Mouse (Mus musculus) C2C12 (cell line): Measurements from ENCODE around the gene Mdp1. TPM values are rescaled to one million over a fixed set of nuclear protein-coding genes. Genes with fewer than 3 reads are reported as not detected.

Experiments used
- H3K27me3 ChIP-seq: one replicate; pipeline ENCODE4 v1.6.1; 2011; ENCODE audit not compliant: control insufficient read depth, insufficient read depth, insufficient read length
- H3K36me3 ChIP-seq: one replicate; pipeline ENCODE4 v1.6.1; 2011; ENCODE audit not compliant: control insufficient read depth, insufficient read depth
- H3K4me3 ChIP-seq: one replicate; pipeline ENCODE4 v1.5.1; 2011; ENCODE audit warnings: mild to moderate bottlenecking, control low read depth; ENCODE audit not compliant: poor library complexity, insufficient read depth, severe bottlenecking
- H3K79me2 ChIP-seq: one replicate; pipeline ENCODE4 v1.6.1; 2011; ENCODE audit not compliant: control insufficient read depth, insufficient read depth
- H3K79me3 ChIP-seq: one replicate; pipeline ENCODE4 v1.6.1; 2011; ENCODE audit warnings: low read depth, control low read depth
- H3ac ChIP-seq: one replicate; pipeline ENCODE3; 2011; ENCODE audit warnings: low read depth; ENCODE audit not compliant: control insufficient read depth, insufficient read length
- CEBPB ChIP-seq: IDR thresholded peaks from one replicate; pipeline ENCODE4 v1.6.1; 2011; ENCODE audit warnings: low read depth, mild to moderate bottlenecking, control low read depth, moderate library complexity
- CTCF ChIP-seq: IDR thresholded peaks from one replicate; pipeline ENCODE4 v1.5.1; 2011; ENCODE audit not compliant: control insufficient read depth, insufficient read depth, insufficient read length
- FOSL1 ChIP-seq: IDR thresholded peaks from one replicate; pipeline ENCODE4 v1.8.0; 2011; ENCODE audit warnings: mild to moderate bottlenecking, low read length; ENCODE audit not compliant: poor library complexity, insufficient read depth, severe bottlenecking
- MAX ChIP-seq: IDR thresholded peaks from one replicate; pipeline ENCODE4 v1.6.1; 2011; ENCODE audit warnings: mild to moderate bottlenecking, control low read depth
- MYOD1 ChIP-seq: IDR thresholded peaks from one replicate; pipeline ENCODE4 v1.6.1; 2011; ENCODE audit warnings: low read depth; ENCODE audit not compliant: control insufficient read depth, insufficient read length
- MYOG ChIP-seq: IDR thresholded peaks from one replicate; pipeline ENCODE4 v1.6.1; 2011; ENCODE audit not compliant: control insufficient read depth, insufficient read length; ENCODE audit errors: extremely low read depth
- USF1 ChIP-seq: IDR thresholded peaks from one replicate; pipeline ENCODE4 v1.6.1; 2011; ENCODE audit warnings: low read depth, mild to moderate bottlenecking, control low read depth, moderate library complexity
- polyA plus RNA-seq: library from polyadenylated mRNA; unstranded; fragments of >200 nt; fragmentation: generic; extraction: Trizol; gene quantifications from one replicate; pipeline ENCODE4 v1.2.1, GENCODE M21; 2012; ENCODE audit warnings: missing spikeins

Mdp1 gene
- polyA plus RNA-seq, 1 experiment: 16.5 TPM

GRCm38 (mm10) chr14:55614565-55615178 lies 45.6 kb downstream of the Mdp1 start:
- H3K27me3 ChIP-seq: no peaks in the 10 kb centered on the region
- no peaks in the 10 kb centered on the region for H3K79me3 ChIP-seq
- H3K4me3 ChIP-seq: no peak overlapping the region
- no peak overlapping the region for H3ac ChIP-seq
- H3K79me2 ChIP-seq: no peaks in the 10 kb centered on the region
- H3K36me3 ChIP-seq: peaks cover under 1% of the 10 kb centered on the region
- TF ChIP-seq MYOD1 (no peak), MYOG (no peak), USF1 (no peak)

GRCm38 (mm10) chr14:55613346-55613745 lies 47.0 kb downstream of the Mdp1 start:
- no peak for TF ChIP-seq MYOG

GRCm38 (mm10) chr14:55608339-55608738 lies 52.0 kb downstream of the Mdp1 start:
- Histone ChIP-seq H3ac (no peak overlapping the region), H3K27me3 (no peaks in the 10 kb centered on the region), H3K79me2 (no peaks in the 10 kb centered on the region), H3K4me3 (no peak overlapping the region), H3K79me3 (no peaks in the 10 kb centered on the region), H3K36me3 (peaks cover 42% of the 10 kb centered on the region)
- no peak for TF ChIP-seq MYOG
- no peak for TF ChIP-seq MYOD1
- no peak for TF ChIP-seq CTCF
- TF ChIP-seq CEBPB: no peak
- no peak for TF ChIP-seq FOSL1
- no peak for TF ChIP-seq USF1
- no peak for TF ChIP-seq MAX

More at GRCm38 (mm10) chr14:55613346-55613745, 47.0 kb downstream of the Mdp1 start:
- Histone ChIP-seq H3K79me2 (no peaks in the 10 kb centered on the region), H3K79me3 (no peaks in the 10 kb centered on the region), H3ac (no peak overlapping the region), H3K4me3 (no peak overlapping the region), H3K36me3 (peaks cover 14% of the 10 kb centered on the region), H3K27me3 (no peaks in the 10 kb centered on the region)

Other genes starting within 250 kb of the Mdp1 start
- gene Dhrs4, start 181.8 kb downstream of the Mdp1 start, polyA plus RNA-seq: 45.9 TPM
- gene Carmil3, start 169.9 kb downstream of the Mdp1 start, polyA plus RNA-seq: 0.23 TPM
- not detected for gene Cpne6, start 150.1 kb downstream of the Mdp1 start, polyA plus RNA-seq
- gene Nrl, start 135.5 kb downstream of the Mdp1 start, polyA plus RNA-seq: not detected
- gene Pck2, start 120.2 kb downstream of the Mdp1 start, polyA plus RNA-seq: 87.9 TPM
- gene Dcaf11, start 100.5 kb downstream of the Mdp1 start, polyA plus RNA-seq: 15.8 TPM
- gene A730061H03Rik, start 100.1 kb downstream of the Mdp1 start, polyA plus RNA-seq: 0.16 TPM
- gene Fitm1, start 84.9 kb downstream of the Mdp1 start, polyA plus RNA-seq: 0.40 TPM
- gene Psme1, start 82.4 kb downstream of the Mdp1 start, polyA plus RNA-seq: 63.7 TPM
- 7.5 TPM for gene Emc9, start 75.2 kb downstream of the Mdp1 start, polyA plus RNA-seq
- 110 TPM for gene Psme2, start 69.4 kb downstream of the Mdp1 start, polyA plus RNA-seq
- 9.4 TPM for gene Rnf31, start 68.8 kb downstream of the Mdp1 start, polyA plus RNA-seq
- 3.3 TPM for gene Irf9, start 56.9 kb downstream of the Mdp1 start, polyA plus RNA-seq
- not detected for gene Rec8, start 42.5 kb downstream of the Mdp1 start, polyA plus RNA-seq
- 113 TPM for gene Ipo4, start 24.6 kb downstream of the Mdp1 start, polyA plus RNA-seq
- gene Gm49378, start 22.6 kb downstream of the Mdp1 start, polyA plus RNA-seq: 0.13 TPM
- gene Tm9sf1, start 16.7 kb downstream of the Mdp1 start, polyA plus RNA-seq: 72.9 TPM
- 0.43 TPM for gene Tssk4, start 10.3 kb downstream of the Mdp1 start, polyA plus RNA-seq
- 23.8 TPM for gene Gmpr2, start 11.4 kb upstream of the Mdp1 start, polyA plus RNA-seq
- gene Nedd8, start 11.6 kb upstream of the Mdp1 start, polyA plus RNA-seq: 478 TPM
- gene Tinf2, start 21.3 kb upstream of the Mdp1 start, polyA plus RNA-seq: 24.4 TPM
- 0.07 TPM for gene Tgm1, start 53.4 kb upstream of the Mdp1 start, polyA plus RNA-seq
- gene Rabggta, start 61.8 kb upstream of the Mdp1 start, polyA plus RNA-seq: 11.9 TPM
- gene Dhrs1, start 85.2 kb upstream of the Mdp1 start, polyA plus RNA-seq: 63.7 TPM
- gene Nop9, start 85.2 kb upstream of the Mdp1 start, polyA plus RNA-seq: 38.6 TPM
- 0.05 TPM for gene Cideb, start 98.0 kb upstream of the Mdp1 start, polyA plus RNA-seq
- 0.09 TPM for gene Ltb4r2, start 100.9 kb upstream of the Mdp1 start, polyA plus RNA-seq
- gene Ltb4r1, start 105.5 kb upstream of the Mdp1 start, polyA plus RNA-seq: 0.05 TPM
- 0.02 TPM for gene Adcy4, start 123.6 kb upstream of the Mdp1 start, polyA plus RNA-seq
- 0.55 TPM for gene Ripk3, start 128.4 kb upstream of the Mdp1 start, polyA plus RNA-seq
- gene Nfatc4, start 162.6 kb upstream of the Mdp1 start, polyA plus RNA-seq: 1.2 TPM
- gene Nynrin, start 193.5 kb upstream of the Mdp1 start, polyA plus RNA-seq: 0.13 TPM
- gene Cbln3, start 223.9 kb upstream of the Mdp1 start, polyA plus RNA-seq: 0.05 TPM
- gene Khnyn, start 224.4 kb upstream of the Mdp1 start, polyA plus RNA-seq: 3.6 TPM
- gene Sdr39u1, start 239.8 kb upstream of the Mdp1 start, polyA plus RNA-seq: 4.7 TPM